Mouse (Mus musculus): ENCODE measurements at regions not wholly inside any gene's neighbourhood (a gene's known extent, or its start where the extent isn't known, plus 50 kb on each side); places are given as distances from the start of the nearest gene placed in this dataset.

GRCm38 (mm10) chr4:75130757-75131156 is 147.3 kb downstream of the Dmac1 start:
- no peak for DNase-seq (ENCODE audit: low read depth, low spot score)

- DNase-seq (ENCODE audit: low read depth, low spot score): no peak
These were observed 162.2 kb downstream of the Dmac1 start for GRCm38 (mm10) chr4:75115887-75116286.

GRCm38 (mm10) chr4:75115346-75115745 is 162.8 kb downstream of the Dmac1 start:
- no peak for DNase-seq (ENCODE audit: low read depth, low spot score)

GRCm38 (mm10) chr4:75065782-75066181 is 212.3 kb downstream of the Dmac1 start:
- no peak for DNase-seq (ENCODE audit: low read depth, low spot score)

- peak; percentile 8 for DNase-seq (ENCODE audit: low read depth, low spot score)
These were observed 214.8 kb downstream of the Dmac1 start for GRCm38 (mm10) chr4:75063275-75063674.

GRCm38 (mm10) chr4:75043510-75043909 is 234.6 kb downstream of the Dmac1 start:
- no peak for DNase-seq (ENCODE audit: low read depth, low spot score)

- no peak for DNase-seq (ENCODE audit: low read depth, low spot score)
These were observed 235.5 kb downstream of the Dmac1 start for GRCm38 (mm10) chr4:75042640-75043039.

- DNase-seq (ENCODE audit: low read depth, low spot score): no peak
These were observed 236.1 kb downstream of the Dmac1 start for GRCm38 (mm10) chr4:75041930-75042579.

Data from embryo, embryonic 11.5 days (tissue).